Mouse (Mus musculus) layer of hippocampus, adult 2 months (tissue): Measurements from ENCODE around the gene Dnase2b. TPM values are rescaled to one million over a fixed set of nuclear protein-coding genes. Genes with fewer than 3 reads are reported as not detected.

Experiments
- DNase-seq, 2 experiments: peaks; one replicate each; pipeline ENCODE4 v3.0.0; 2022; ENCODE audit warnings: low spot score in 2 of 2
- H3K27ac ChIP-seq: fragments of 200-600 bp; 2 replicates; pipeline ENCODE4 v1.8.1; 2022
- H3K4me3 ChIP-seq: fragments of 200-600 bp; 2 replicates; pipeline ENCODE4 v1.8.1; 2022; ENCODE audit warnings: mild to moderate bottlenecking
- CTCF ChIP-seq: fragments of 200-600 bp; conservative IDR thresholded peaks from 2 replicates; pipeline ENCODE4 v1.8.1; 2022; ENCODE audit warnings: antibody characterized with exemption, mild to moderate bottlenecking, moderate library complexity
- long read RNA-seq, 2 experiments: library from polyadenylated mRNA; stranded (forward); transcript quantifications; one replicate each; pipeline ENCODE4 v2.0.0; 2021; ENCODE audit warnings: borderline mapping rate in 2 of 2
- total RNA-seq, 2 experiments: library from RNA; stranded (reverse); gene quantifications; 2 replicates each; pipeline ENCODE4 v1.2.3; 2021

Dnase2b gene
- total RNA-seq = not detected
- long read RNA-seq, experiment 1 = 0 reads
- long read RNA-seq, experiment 2 = 0 reads

GRCm38 (mm10) chr3:146615496-146615895 lies at the start of gene Dnase2b:
Gene Dnase2b, minus strand, starts transcription at chr3:146615596.
- no peak for DNase-seq
- no peak within 1 kb of the TSS for H3K27ac ChIP-seq
- no peak within 1 kb of the TSS for H3K4me3 ChIP-seq
- TF ChIP-seq CTCF = no peak

- H3K4me3 ChIP-seq = no peak overlapping the region
- no peak for DNase-seq
- no peak overlapping the region for H3K27ac ChIP-seq
- TF ChIP-seq CTCF = no peak
Observed at GRCm38 (mm10) chr3:146661907-146662306, 46.5 kb upstream of the Dnase2b start.

- Histone ChIP-seq H3K4me3 (no peak overlapping the region), H3K27ac (peak overlapping the region; percentile 21; the same call in 1 of the 2 replicates)
- TF ChIP-seq CTCF = no peak
- no peak for DNase-seq
Observed at GRCm38 (mm10) chr3:146661001-146661400, 45.6 kb upstream of the Dnase2b start.

GRCm38 (mm10) chr3:146659321-146659720 lies 43.9 kb upstream of the Dnase2b start:
- H3K4me3 ChIP-seq = no peak overlapping the region
- H3K27ac ChIP-seq = no peak overlapping the region
- DNase-seq = no peak
- no peak for TF ChIP-seq CTCF

GRCm38 (mm10) chr3:146658061-146658639 lies 42.8 kb upstream of the Dnase2b start:
- Histone ChIP-seq H3K27ac (no peak overlapping the region), H3K4me3 (no peak overlapping the region)
- DNase-seq = no peak
- no peak for TF ChIP-seq CTCF

GRCm38 (mm10) chr3:146657433-146657832 lies 42.0 kb upstream of the Dnase2b start:
- DNase-seq = no peak
- Histone ChIP-seq H3K27ac (no peak overlapping the region), H3K4me3 (no peak overlapping the region)
- no peak for TF ChIP-seq CTCF

GRCm38 (mm10) chr3:146655111-146655577 lies 39.7 kb upstream of the Dnase2b start:
- no peak for DNase-seq
- TF ChIP-seq CTCF = no peak
- Histone ChIP-seq H3K27ac (no peak overlapping the region), H3K4me3 (no peak overlapping the region)

- Histone ChIP-seq H3K27ac (no peak overlapping the region), H3K4me3 (no peak overlapping the region)
- DNase-seq = no peak
- no peak for TF ChIP-seq CTCF
Observed at GRCm38 (mm10) chr3:146653692-146654091, 38.3 kb upstream of the Dnase2b start.

GRCm38 (mm10) chr3:146652431-146652830 lies 37.0 kb upstream of the Dnase2b start:
- no peak for DNase-seq
- no peak for TF ChIP-seq CTCF

GRCm38 (mm10) chr3:146651217-146651616 lies 35.8 kb upstream of the Dnase2b start, which contains the start of gene 4930503B20Rik:
Gene 4930503B20Rik, minus strand, starts transcription at chr3:146651317.
- DNase-seq = no peak
- no peak within 1 kb of the TSS for H3K27ac ChIP-seq
- TF ChIP-seq CTCF = no peak

More at GRCm38 (mm10) chr3:146652431-146652830, 37.0 kb upstream of the Dnase2b start:
- Histone ChIP-seq H3K4me3 (no peak overlapping the region), H3K27ac (no peak overlapping the region)

GRCm38 (mm10) chr3:146650716-146651115 lies 35.3 kb upstream of the Dnase2b start:
- TF ChIP-seq CTCF = no peak
- Histone ChIP-seq H3K27ac (no peak overlapping the region), H3K4me3 (no peak overlapping the region)
- DNase-seq = no peak

More at GRCm38 (mm10) chr3:146651217-146651616, 35.8 kb upstream of the Dnase2b start, which contains the start of gene 4930503B20Rik:
- H3K4me3 ChIP-seq = no peak within 1 kb of the TSS

GRCm38 (mm10) chr3:146649311-146649894 lies 34.0 kb upstream of the Dnase2b start:
- DNase-seq = no peak
- TF ChIP-seq CTCF = no peak
- Histone ChIP-seq H3K4me3 (no peak overlapping the region), H3K27ac (no peak overlapping the region)

- no peak for DNase-seq
- Histone ChIP-seq H3K4me3 (no peak overlapping the region), H3K27ac (no peak overlapping the region)
- TF ChIP-seq CTCF = no peak
Observed at GRCm38 (mm10) chr3:146641818-146642427, 26.5 kb upstream of the Dnase2b start.
